Mouse (Mus musculus): ENCODE data around the gene Hoxb6.

Hoxb6 gene

DNA sequence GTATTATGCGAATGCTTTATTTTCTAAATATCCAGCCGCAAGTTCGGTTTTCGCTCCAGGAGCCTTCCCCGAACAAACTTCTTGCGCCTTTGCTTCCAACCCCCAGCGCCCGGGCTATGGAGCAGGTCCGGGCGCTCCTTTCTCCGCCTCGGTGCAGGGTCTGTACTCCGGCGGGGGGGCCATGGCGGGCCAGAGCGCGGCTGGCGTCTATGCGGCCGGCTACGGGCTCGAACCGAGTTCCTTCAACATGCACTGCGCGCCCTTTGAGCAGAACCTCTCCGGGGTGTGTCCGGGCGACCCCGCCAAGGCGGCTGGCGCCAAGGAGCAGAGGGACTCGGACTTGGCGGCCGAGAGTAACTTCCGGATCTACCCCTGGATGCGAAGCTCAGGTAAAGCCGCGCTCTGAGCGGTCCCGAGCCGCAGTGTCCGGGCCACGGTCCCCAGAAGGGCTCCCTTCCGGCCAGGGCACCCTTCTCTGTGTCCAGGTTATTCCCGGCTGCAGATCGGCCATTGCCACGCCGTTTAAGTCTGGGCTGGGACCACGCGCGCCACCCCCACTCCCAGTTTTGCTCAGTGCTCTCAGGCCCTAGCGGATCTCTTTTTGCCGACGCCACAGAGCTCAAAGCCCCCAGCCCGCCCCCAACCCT is 5.4 kb upstream of the Hoxb6 start:
- DNase-seq = no peak

- DNase-seq = no peak
These were observed 4.9 kb upstream of the Hoxb6 start for GRCm38 (mm10) chr11:96287411-96287810.

- DNase-seq = no peak
These were observed 3.6 kb upstream of the Hoxb6 start for GRCm38 (mm10) chr11:96288455-96289221.

DNA sequence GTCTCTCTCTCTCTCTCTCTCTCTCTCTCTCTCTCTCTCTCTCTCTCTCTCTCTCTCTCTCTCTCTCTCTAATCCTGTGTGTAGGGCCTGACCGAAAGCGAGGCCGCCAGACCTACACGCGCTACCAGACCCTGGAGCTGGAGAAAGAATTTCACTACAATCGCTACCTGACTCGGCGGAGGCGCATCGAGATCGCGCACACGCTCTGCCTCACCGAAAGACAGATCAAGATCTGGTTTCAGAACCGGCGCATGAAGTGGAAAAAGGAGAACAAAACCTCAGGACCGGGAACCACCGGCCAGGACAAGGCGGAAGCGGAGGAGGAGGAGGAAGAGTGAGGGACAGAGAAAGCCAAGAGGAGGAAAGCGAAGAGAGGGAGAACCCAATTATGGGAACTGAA is 3.0 kb upstream of the Hoxb6 start:
- DNase-seq = no peak

DNA sequence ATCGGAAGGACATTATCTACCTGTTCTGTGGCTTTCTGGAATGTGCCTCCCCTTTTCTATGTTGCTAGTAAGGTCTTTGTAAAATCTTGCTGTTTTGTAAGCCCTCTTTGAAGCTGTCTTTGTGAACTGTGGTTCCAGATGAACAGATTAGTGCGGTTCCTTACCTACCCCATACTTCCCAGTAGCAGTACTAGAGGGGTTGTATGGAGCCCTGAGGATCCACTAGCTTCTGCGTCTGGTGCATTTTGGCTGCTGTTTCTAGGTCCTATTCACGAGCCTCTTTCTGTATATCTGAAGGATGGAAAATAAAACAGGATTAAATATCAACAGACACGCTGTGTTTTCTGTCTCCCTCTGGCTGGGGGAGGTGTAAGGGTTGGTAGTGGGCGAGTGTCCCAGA is 2.4 kb upstream of the Hoxb6 start:
- no peak for DNase-seq

DNA sequence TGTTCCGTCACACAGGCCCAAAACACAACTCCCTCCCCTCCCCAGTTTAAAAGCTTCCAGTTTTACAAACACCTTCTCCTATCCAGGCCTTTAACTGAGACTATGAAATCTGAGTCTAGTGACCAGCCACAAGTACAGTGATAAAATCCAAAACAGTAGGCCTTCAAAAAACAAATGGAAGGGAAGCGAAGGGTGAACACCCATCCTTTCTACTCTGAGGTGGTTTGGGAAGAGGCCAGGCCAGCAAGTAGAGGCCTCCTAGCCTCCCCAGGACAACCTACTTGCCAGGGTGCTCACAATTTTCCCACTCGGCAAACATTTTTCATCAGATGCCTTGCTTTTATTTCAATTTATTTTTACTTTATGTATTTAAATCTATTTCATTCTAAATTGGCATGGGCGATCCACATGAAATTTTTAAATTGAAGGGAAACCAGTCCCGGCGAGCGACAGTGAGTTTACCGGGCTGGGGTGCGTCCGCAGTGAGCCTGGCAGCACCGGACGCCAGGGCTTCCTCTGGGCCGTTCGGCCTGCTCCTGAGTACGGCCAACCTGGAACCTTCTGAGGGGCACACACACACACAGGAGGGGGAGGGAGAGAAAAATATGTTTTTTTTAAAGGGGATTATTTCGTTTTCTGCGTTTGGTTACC is 1.4 kb upstream of the Hoxb6 start:
- DNase-seq = no peak

GRCm38 (mm10) chr11:96292565-96293301 is 457 bp downstream of the Hoxb6 start:
- DNase-seq = no peak

DNA sequence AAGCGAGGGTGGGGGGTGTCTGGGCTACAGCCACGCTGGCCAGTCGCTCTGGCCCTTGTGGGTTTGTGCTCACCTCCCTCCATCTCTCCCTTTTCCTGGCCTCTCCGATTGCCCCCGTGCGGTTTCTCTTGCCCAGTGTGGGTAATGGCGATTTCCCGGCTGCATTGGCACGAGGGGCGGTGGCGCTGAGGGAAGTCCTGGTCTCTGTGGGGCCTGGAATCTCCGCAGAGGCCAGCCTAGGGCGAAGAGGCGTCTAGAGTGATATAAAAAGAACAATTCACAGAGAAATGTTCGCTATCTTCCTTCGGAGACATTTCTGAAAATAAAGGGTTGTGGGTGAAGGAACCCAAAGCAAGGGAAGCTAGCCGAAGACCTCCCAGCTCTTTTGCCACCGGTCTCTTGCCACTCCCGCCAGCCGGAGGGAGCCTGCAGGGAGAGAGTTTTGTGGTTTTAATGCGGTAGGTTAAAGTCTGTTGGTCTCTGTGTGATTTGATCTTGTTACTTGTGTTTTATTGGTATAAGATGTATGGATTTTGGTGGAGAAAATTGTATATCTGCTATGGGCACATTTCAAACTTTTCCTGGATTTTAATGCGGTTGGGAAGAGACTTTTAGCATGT is 1.1 kb downstream of the Hoxb6 start:
- DNase-seq = no peak

DNA sequence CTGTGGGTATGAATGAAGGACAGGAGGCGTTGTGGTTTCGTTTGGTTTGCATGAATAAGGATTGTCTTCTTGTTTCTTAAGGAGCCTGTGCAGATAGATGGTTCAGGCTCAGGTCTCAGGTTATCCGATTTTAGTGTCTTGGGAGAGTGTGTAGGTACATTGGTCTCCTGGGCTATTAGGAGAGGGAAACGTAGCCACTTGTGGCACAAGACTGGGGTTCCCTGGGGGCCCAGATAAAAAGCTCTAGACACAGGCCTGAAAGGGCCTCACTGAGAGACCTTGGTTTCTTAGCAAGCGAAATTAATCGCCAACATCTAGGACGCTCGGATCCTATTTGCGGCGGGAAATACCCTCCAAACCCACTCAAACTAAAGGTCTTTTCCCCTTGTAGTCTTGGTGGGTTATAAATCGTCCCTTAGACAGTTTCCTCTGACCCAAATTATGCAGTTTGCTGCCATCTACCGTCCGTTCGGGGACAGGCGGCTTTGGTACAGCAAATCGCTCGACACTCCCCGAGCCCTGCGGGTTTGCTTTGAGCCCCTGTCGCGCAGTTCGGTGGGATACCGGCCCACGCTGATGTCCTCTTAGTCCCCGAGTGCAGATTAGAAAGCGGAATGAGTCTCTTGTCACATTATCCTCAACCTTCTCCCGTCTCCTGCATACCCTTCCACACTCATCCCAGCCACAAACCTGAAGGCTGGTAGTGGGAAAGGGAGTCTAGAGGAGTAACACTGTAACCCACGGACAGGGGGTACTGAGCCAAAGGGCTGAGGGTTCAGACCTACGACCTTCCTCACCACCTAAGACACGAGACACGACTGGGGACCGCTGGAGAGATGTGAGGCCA is 2.2 kb downstream of the Hoxb6 start:
- peak; percentile 50 for DNase-seq

DNA sequence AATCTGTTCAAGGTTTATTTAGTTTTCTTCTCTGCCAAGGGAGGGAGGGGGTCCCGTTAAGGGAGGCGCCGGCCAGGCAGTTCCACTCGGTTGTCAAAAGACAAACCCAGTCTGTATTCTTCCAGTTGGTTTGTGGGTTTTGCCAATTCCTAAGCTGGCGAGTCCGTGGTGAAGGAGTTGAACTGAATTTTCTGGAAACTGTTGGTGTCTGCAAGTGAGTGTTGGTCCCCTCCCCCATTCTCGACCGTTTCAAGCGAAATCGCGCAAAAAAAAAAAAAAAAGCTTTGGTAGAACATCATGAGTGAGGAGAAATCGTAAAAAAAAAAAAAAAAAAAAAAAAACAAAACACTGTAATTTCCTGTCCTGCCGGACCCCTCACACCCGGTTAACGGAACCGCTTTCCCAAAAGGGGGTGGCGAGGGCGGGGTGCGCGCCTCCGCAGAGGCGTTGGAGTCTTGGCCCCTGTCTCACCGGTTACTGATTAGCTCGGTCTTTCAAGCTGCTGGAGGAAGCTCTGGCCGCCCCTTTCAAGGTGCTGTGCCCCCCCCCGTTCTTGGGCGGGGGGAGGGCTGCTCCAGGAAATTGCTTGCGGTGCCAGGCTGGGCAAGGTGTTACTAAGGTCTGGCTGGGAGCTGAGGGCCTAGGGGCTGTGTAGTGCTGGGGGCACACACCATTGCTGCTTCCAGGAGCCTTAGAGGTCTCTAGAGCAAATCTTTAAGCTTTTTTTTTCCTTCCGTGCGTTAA is 3.0 kb downstream of the Hoxb6 start:
- DNase-seq = no peak

- DNase-seq = no peak
These were observed 4.7 kb downstream of the Hoxb6 start for GRCm38 (mm10) chr11:96296997-96297396.

DNA sequence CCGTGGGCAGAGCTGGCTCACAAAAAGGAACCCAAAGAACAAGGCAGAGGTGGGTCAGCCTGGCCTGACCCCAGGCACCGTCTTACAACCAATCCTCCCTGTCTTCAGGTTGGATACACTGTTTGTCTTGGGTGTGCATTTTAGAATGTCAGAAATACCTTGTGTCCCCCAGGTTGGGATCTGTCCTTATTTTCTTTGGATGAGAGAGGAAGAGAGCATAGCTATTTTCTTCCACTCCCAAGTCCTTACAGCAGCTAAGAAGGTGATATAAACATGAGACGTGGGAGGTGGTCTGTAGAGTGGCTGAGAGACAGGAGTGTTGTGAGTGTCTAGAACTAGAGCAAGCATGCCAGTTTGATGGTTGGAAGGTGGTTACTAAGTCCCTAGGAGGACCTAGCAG is 5.2 kb downstream of the Hoxb6 start:
- DNase-seq = no peak

GRCm38 (mm10) chr11:96297968-96298635 is 5.8 kb downstream of the Hoxb6 start:
- no peak for DNase-seq

- DNase-seq = no peak
These were observed 6.8 kb downstream of the Hoxb6 start for GRCm38 (mm10) chr11:96298895-96299667.

- no peak for DNase-seq
These were observed 7.5 kb downstream of the Hoxb6 start for GRCm38 (mm10) chr11:96299781-96300180.

DNA sequence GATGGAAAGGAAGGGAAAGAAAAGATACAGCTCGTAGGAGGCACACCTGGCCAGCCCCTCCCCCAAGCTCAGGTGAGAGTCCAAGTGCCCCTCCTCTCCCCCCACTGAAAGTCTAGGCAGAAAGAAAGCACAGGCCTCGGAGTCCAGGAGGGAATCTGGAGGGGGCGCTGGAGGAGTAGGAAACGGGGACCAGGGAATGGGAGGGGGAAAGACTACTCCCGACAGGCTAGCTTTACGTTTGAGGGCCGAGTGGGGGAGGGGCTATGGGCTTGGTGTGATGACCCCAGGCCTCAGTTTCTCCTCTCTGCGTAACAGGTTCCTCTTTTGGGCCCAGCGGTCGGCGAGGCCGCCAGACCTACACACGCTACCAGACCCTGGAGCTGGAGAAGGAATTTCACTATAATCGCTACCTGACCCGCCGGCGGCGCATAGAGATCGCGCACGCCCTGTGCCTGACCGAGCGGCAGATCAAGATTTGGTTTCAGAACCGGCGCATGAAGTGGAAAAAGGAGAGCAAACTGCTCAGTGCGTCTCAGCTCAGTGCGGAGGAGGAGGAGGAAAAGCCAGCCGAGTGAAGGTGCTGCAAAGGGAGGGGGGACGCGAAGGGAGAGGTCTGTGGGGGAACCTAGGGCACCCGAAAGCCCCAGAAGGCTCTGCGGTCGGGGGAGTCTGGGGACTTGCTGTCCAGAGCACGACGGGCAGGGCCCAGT is 8.2 kb downstream of the Hoxb6 start:
- DNase-seq = no peak

DNA sequence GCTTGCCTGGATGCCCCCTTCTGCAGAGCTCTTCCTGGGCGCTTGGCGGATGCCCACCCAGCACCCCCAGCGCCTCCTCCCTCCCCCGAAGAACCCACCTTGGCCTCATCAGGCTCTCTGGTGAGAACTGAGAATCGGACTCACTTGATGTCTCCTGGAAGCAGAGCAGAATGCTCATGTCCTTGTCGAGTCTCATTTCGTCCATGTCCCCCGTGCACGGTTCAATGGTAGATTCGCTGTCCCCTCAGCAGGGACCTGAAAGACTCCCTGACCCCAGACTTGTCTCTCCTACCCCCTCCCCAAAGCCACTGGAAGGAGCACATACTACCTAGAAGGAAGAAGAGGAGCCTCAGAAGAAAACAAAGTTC is 8.8 kb downstream of the Hoxb6 start:
- no peak for DNase-seq

GRCm38 (mm10) chr11:96301837-96302236 is 9.6 kb downstream of the Hoxb6 start:
- no peak for DNase-seq
